Mouse (Mus musculus) G1E (cell line): ENCODE measurements at regions not wholly inside any gene's neighbourhood (a gene's known extent, or its start where the extent isn't known, plus 50 kb on each side); places are given as distances from the start of the nearest gene placed in this dataset.

Experiments used
- CTCF ChIP-seq: IDR thresholded peaks from 2 replicates; pipeline ENCODE4 v1.5.1; 2012; ENCODE audit warnings: low read depth, low read length, inconsistent platforms, mixed read lengths
- GATA1 ChIP-seq: IDR thresholded peaks from 2 replicates; pipeline ENCODE4 v1.6.1; 2012; ENCODE audit warnings: borderline replicate concordance, low read length, inconsistent platforms, mixed read lengths
- TAL1 ChIP-seq: conservative IDR thresholded peaks from 2 replicates; pipeline ENCODE4 v1.6.1; 2012; ENCODE audit warnings: low read depth, low read length, inconsistent platforms, mixed read lengths

- TF ChIP-seq CTCF (no peak), GATA1 (no peak), TAL1 (no peak)
Observed at GRCm38 (mm10) chr16:76545942-76546341, 172.3 kb upstream of the Nrip1 start.
